ENCODE assay signal across 8 mouse cellular contexts in the genomic region with DNA sequence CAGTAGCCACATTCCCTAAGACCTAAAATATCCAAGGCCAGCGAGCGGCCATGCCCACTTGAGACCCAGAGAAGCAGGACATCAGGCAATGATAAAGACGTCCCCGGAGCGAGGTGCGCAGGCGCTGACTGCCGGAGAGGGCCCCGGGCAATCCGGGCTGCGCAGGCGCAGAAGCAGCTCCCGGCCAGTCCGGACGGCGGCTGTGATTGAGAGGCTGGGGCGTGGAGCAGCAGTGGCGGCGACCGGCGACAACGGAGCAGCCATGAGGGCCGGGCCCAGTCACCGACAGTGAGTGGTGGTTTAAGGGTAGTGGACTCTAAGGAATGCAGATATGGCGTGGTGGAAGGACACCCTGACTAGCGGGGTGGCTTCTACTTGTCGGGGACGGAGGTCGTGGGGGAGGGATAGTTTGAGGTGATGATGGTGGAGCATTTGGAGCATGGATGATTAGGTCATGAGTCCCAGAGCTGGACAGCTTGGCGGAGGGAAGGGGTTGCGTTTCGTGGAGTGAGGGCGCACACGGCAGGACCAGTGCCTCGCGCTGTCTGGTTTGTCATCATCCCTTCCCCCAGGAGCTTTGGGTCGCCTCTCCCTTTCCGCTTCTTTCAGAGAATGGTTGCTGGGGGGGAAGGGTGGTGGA. TPM values are rescaled to one million over a fixed set of nuclear protein-coding genes. Genes with fewer than 3 reads are reported as not detected.
DNase-seq lines count a peak whose midpoint lies in the region; ATAC-seq and TF ChIP-seq lines count a peak whose summit lies in the region.

A gene (plus strand): TSS at position 157 of the 640 bp plus-strand sequence.

- ATAC-seq in G1E (ENCODE audit: extremely low read depth, insufficient number of reproducible peaks, low FRiP score, poor library complexity, severe bottlenecking): peak; percentile 22; the same call in 1 of the 2 replicates
- peak; percentile 98 for ATAC-seq in forebrain, postnatal 0 days
- peak; percentile 96 for ATAC-seq in lung, embryonic 15.5 days (ENCODE audit: borderline replicate concordance, extremely low read depth, low FRiP score, low TSS enrichment)

- peaks cover 4% of the 10 kb centered on the region for H3K36me3 ChIP-seq in G1E (replicated peaks)
- no peaks in the 10 kb centered on the region for H3K36me3 ChIP-seq in forebrain, postnatal 0 days (ENCODE audit: insufficient read depth)
- no peaks in the 10 kb centered on the region for H3K36me3 ChIP-seq in lung, embryonic 15.5 days

- peak; percentile 94 for DNase-seq in G1E (ENCODE audit: low spot score)
- peak; percentile 95 for DNase-seq in cerebellum, adult 18-20 months
- peak; percentile 94 for DNase-seq in forebrain, postnatal 0 days
- DNase-seq in heart, postnatal 4 days: peak; percentile 97
- peak; percentile 88 to 91 for DNase-seq in layer of hippocampus, adult 8-10 months (ENCODE audit: low spot score in 2 of 2)
- DNase-seq in ovary, adult 18-20 months (ENCODE audit: low spot score): peak; percentile 91
- peak; percentile 88 for DNase-seq in thymus, postnatal 0 days (ENCODE audit: low spot score)

- peak within 1 kb of the TSS; percentile 87 for H3K4me2 ChIP-seq in forebrain, postnatal 0 days (ENCODE audit: low read depth)
- peak within 1 kb of the TSS; percentile 74 for H3K4me2 ChIP-seq in lung, embryonic 15.5 days

- H3K27ac ChIP-seq in forebrain, postnatal 0 days (ENCODE audit: low read depth, low read length): peak within 1 kb of the TSS; percentile 73
- H3K27ac ChIP-seq in lung, embryonic 15.5 days: peak within 1 kb of the TSS; percentile 52

- 0% methylated on average over 38 of the region's 38 CpGs for WGBS in forebrain, postnatal 0 days
- under 1% methylated on average over 38 of the region's 38 CpGs for WGBS in lung, embryonic 15.5 days

- H3K27me3 ChIP-seq in G1E (ENCODE audit: insufficient read depth, low read length): no peaks in the 10 kb centered on the region
- H3K27me3 ChIP-seq in forebrain, postnatal 0 days (ENCODE audit: insufficient read depth, low read length): no peaks in the 10 kb centered on the region
- H3K27me3 ChIP-seq in lung, embryonic 15.5 days: no peaks in the 10 kb centered on the region

- peak within 1 kb of the TSS; percentile 85 for H3K4me3 ChIP-seq in G1E (ENCODE audit: low read depth, low read length)
- peak within 1 kb of the TSS; percentile 80 for H3K4me3 ChIP-seq in forebrain, postnatal 0 days (ENCODE audit: low read depth, low read length)
- peak within 1 kb of the TSS; percentile 66 for H3K4me3 ChIP-seq in lung, embryonic 15.5 days

- no peaks in the 10 kb centered on the region for H3K9me3 ChIP-seq in G1E (replicated peaks)
- no peaks in the 10 kb centered on the region for H3K9me3 ChIP-seq in forebrain, postnatal 0 days (ENCODE audit: low read length)
- no peaks in the 10 kb centered on the region for H3K9me3 ChIP-seq in lung, embryonic 15.5 days

- peak within 1 kb of the TSS; percentile 78 for H3K9ac ChIP-seq in forebrain, postnatal 0 days
- peak within 1 kb of the TSS; percentile 68 for H3K9ac ChIP-seq in lung, embryonic 15.5 days

- TF ChIP-seq CTCF in G1E (IDR thresholded peaks at IDR 0.05; ENCODE audit: low read depth, low read length): no peak
- TF ChIP-seq CTCF in forebrain, postnatal 0 days (IDR thresholded peaks at IDR 0.05; ENCODE audit: low read depth): no peak

- peaks cover 34% of the 10 kb centered on the region for H3K4me1 ChIP-seq in G1E (ENCODE audit: insufficient read depth, low read depth, low read length)
- H3K4me1 ChIP-seq in forebrain, postnatal 0 days (ENCODE audit: insufficient read depth): peaks cover 10% of the 10 kb centered on the region
- peaks cover 21% of the 10 kb centered on the region for H3K4me1 ChIP-seq in lung, embryonic 15.5 days

RNA-seq across cellular contexts. Expression of the gene that starts here (rescaled TPM):
- total RNA-seq in G1E (2014; fragmentation: Nextera tagmentation): 14.1 and 18.1 TPM in 2 replicates
- 1.5 and 1.9 TPM in 2 replicates for total RNA-seq in G1E (2017)
- 28.9 and 30.3 TPM in 2 replicates for polyA plus RNA-seq in G1E (2012)
- total RNA-seq in forebrain, postnatal 0 days (2014; rRNA removed): 17.4 and 24.6 TPM in 2 replicates
- polyA plus RNA-seq in forebrain, postnatal 0 days (2015; fragmentation: Nextera tagmentation; extraction: Ambion mirVana): 21.9 and 24.0 TPM in 2 replicates
- total RNA-seq in heart, postnatal 4 days (2021): 10 to 100 TPM; 17.1 to 17.5 TPM
- total RNA-seq in layer of hippocampus, adult 8-10 months (2022): 10 to 100 TPM; 27.4 to 30.0 (median 28.1) TPM
- polyA plus RNA-seq in lung, embryonic 15.5 days (2015; fragmentation: Nextera tagmentation; extraction: Ambion mirVana): 12.4 and 13.9 TPM in 2 replicates
- polyA plus RNA-seq in thymus, postnatal 0 days (2015; fragmentation: Nextera tagmentation; extraction: Ambion mirVana): 6.1 and 6.6 TPM in 2 replicates

Comparison
In these comparisons a context has a peak if more than half of its experiments do, and no peak if none do; other contexts are left out.
1. Peak in every context shown above with its lines: DNase-seq, ATAC-seq, H3K4me3 ChIP-seq and H3K27ac ChIP-seq.
2. ATAC-seq: peak in every context shown above with its lines; median percentile 98 in forebrain, postnatal 0 days; 96 in lung, embryonic 15.5 days; 22 in G1E.